Mouse (Mus musculus) kidney, adult 2 months (tissue): ENCODE measurements around the gene Smad1.

Source experiments
- CTCF ChIP-seq: fragments of 200-500 bp; conservative IDR thresholded peaks from 2 replicates; pipeline ENCODE4 v1.5.1; 2011; ENCODE audit warnings: low read depth, mild to moderate bottlenecking, control low read depth, low read length, moderate library complexity, mixed read lengths; ENCODE audit not compliant: insufficient read depth, insufficient read length
- POLR2A ChIP-seq: fragments of 200-500 bp; IDR thresholded peaks from one replicate; pipeline ENCODE4 v1.6.1; 2011; ENCODE audit warnings: low read depth, low read length, control low read depth

DNA sequence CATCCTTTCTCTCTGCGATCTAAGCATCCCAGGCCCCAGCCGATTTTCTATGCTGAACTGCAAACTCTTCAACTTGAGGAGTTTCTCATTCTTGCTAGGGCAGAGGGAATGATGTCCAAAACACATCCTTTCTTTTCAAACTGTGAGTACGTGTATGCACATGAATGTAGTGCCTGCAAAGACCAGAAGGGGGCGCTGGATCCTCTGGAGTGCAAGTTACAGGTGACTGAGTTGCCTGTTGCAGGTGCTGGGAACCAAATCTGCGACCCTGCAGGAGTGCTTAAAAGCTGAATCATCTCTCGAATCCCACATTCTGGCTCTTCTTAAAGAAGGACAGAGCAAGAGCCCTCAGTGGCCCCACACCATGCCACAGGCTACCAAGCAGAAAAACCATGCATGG is 13.0 kb downstream of the Smad1 start:
- TF ChIP-seq POLR2A (no peak), CTCF (peak; percentile 25; the same call in 1 of the 2 replicates)
